Mouse (Mus musculus) adrenal gland, adult 8-10 months (tissue): ENCODE measurements around the gene Stard3. TPM values are rescaled to one million over a fixed set of nuclear protein-coding genes. Genes with fewer than 3 reads are reported as not detected.

Source experiments
- DNase-seq: peaks from one replicate; pipeline ENCODE4 v3.0.0; 2022
- total RNA-seq, 4 experiments: library from RNA; stranded (reverse); gene quantifications; 2 replicates each; pipeline ENCODE4 v1.2.4; 2022

Gene Stard3
- total RNA-seq, 4 experiments from 2014 or later, result 22.4 to 33.9 (median 29.1) TPM

GRCm38 (mm10) chr11:98348083-98348961, 9.8 kb upstream of the Stard3 start, which contains the start of gene Ppp1r1b:
TSS of gene Ppp1r1b (plus strand) at chr11:98348404.
- DNase-seq, result no peak

GRCm38 (mm10) chr11:98349308-98349707, 8.9 kb upstream of the Stard3 start:
- DNase-seq, result no peak

- no peak for DNase-seq
Measured at GRCm38 (mm10) chr11:98352272-98352990, 5.7 kb upstream of the Stard3 start.

GRCm38 (mm10) chr11:98353651-98354211, 4.4 kb upstream of the Stard3 start:
- DNase-seq, result no peak

GRCm38 (mm10) chr11:98354445-98354844, 3.7 kb upstream of the Stard3 start:
- DNase-seq, result no peak

GRCm38 (mm10) chr11:98355732-98356299, 2.4 kb upstream of the Stard3 start:
- no peak for DNase-seq

GRCm38 (mm10) chr11:98356625-98357394, 1.4 kb upstream of the Stard3 start:
- DNase-seq, result no peak

GRCm38 (mm10) chr11:98357396-98358160, 590 bp upstream of the Stard3 start:
- no peak for DNase-seq

GRCm38 (mm10) chr11:98360866-98361521, 2.8 kb downstream of the Stard3 start:
- no peak for DNase-seq

- no peak for DNase-seq
Measured at GRCm38 (mm10) chr11:98363817-98364216, 5.6 kb downstream of the Stard3 start.

GRCm38 (mm10) chr11:98364410-98364809, 6.2 kb downstream of the Stard3 start:
- DNase-seq, result no peak

GRCm38 (mm10) chr11:98366290-98366689, 8.1 kb downstream of the Stard3 start:
- no peak for DNase-seq

- DNase-seq, result no peak
Measured at GRCm38 (mm10) chr11:98367171-98367862, 9.1 kb downstream of the Stard3 start.

GRCm38 (mm10) chr11:98367863-98368186, 9.7 kb downstream of the Stard3 start:
- DNase-seq, result no peak

- DNase-seq, result no peak
Measured at GRCm38 (mm10) chr11:98369337-98369736, 11.2 kb downstream of the Stard3 start.

- no peak for DNase-seq
Measured at GRCm38 (mm10) chr11:98370588-98370987, 12.4 kb downstream of the Stard3 start.

- no peak for DNase-seq
Measured at GRCm38 (mm10) chr11:98371556-98372240, 13.5 kb downstream of the Stard3 start.

GRCm38 (mm10) chr11:98372406-98372805, 14.2 kb downstream of the Stard3 start:
- DNase-seq, result no peak

- no peak for DNase-seq
Measured at GRCm38 (mm10) chr11:98373244-98373643, 15.1 kb downstream of the Stard3 start.

GRCm38 (mm10) chr11:98374266-98374665, 16.1 kb downstream of the Stard3 start:
- no peak for DNase-seq
